Mouse (Mus musculus) skeletal muscle tissue, postnatal 0 days (tissue): ENCODE results near the gene C4b. TPM values are rescaled to one million over a fixed set of nuclear protein-coding genes. Genes with fewer than 3 reads are reported as not detected.

Experiments used
- microRNA-seq, 2 experiments: library from miRNA; unstranded; fragments of <30 nt; microRNA quantifications; one replicate each; pipeline ENCODE4; 2016
- polyA plus RNA-seq: library from polyadenylated mRNA; unstranded; fragments of >200 nt; fragmentation: Nextera tagmentation; extraction: Ambion mirVana; gene quantifications from 2 replicates; pipeline ENCODE4 v1.2.1, GENCODE M21; 2015

Gene C4b
- 0.82 and 3.6 TPM in 2 replicates for polyA plus RNA-seq

GRCm38 (mm10) chr17:34743719-34744118 lies at the start of gene C4b:
TSS of gene C4b (minus strand) at chr17:34743882.

Small RNA genes lying within 50 kb of the gene (microRNA-seq; reads per million reads assigned to microRNA genes)
- 0 reads per million in 2 experiments for gene Gm27471

Other genes starting within 250 kb of the C4b start
- gene Btnl6, start 226.5 kb downstream of the C4b start, polyA plus RNA-seq, result not detected in 2 replicates
- 3.6 and 4.2 TPM in 2 replicates for gene Notch4, start 179.6 kb downstream of the C4b start, polyA plus RNA-seq
- 8.5 and 8.6 TPM in 2 replicates for gene Gpsm3, start 154.1 kb downstream of the C4b start, polyA plus RNA-seq
- 5.9 and 6.4 TPM in 2 replicates for gene Pbx2, start 152.6 kb downstream of the C4b start, polyA plus RNA-seq
- gene Ager, start 146.0 kb downstream of the C4b start, polyA plus RNA-seq, result 1.1 and 1.2 TPM in 2 replicates
- 41.4 and 51.6 TPM in 2 replicates for gene Rnf5, start 140.2 kb downstream of the C4b start, polyA plus RNA-seq
- gene Agpat1, start 139.6 kb downstream of the C4b start, polyA plus RNA-seq, result 27.7 and 30.6 TPM in 2 replicates
- gene Egfl8, start 127.9 kb downstream of the C4b start, polyA plus RNA-seq, result 16.9 and 21.7 TPM in 2 replicates
- gene Ppt2, start 115.4 kb downstream of the C4b start, polyA plus RNA-seq, result 24.2 and 24.7 TPM in 2 replicates
- gene Prrt1, start 114.3 kb downstream of the C4b start, polyA plus RNA-seq, result 0.08 and 0.19 TPM in 2 replicates
- gene Fkbpl, start 99.1 kb downstream of the C4b start, polyA plus RNA-seq, result 10.5 and 13.4 TPM in 2 replicates
- 16.5 and 20.5 TPM in 2 replicates for gene Atf6b, start 96.7 kb downstream of the C4b start, polyA plus RNA-seq
- 15.2 and 16.9 TPM in 2 replicates for gene Tnxb, start 73.3 kb downstream of the C4b start, polyA plus RNA-seq
- not detected in 2 replicates for gene Cyp21a1, start 60.7 kb upstream of the C4b start, polyA plus RNA-seq
- 11.6 and 15.6 TPM in 2 replicates for gene Stk19, start 93.1 kb upstream of the C4b start, polyA plus RNA-seq
- 21.0 and 22.2 TPM in 2 replicates for gene Dxo, start 93.1 kb upstream of the C4b start, polyA plus RNA-seq
- gene Skiv2l, start 106.3 kb upstream of the C4b start, polyA plus RNA-seq, result 15.7 and 16.8 TPM in 2 replicates
- 33.1 and 42.1 TPM in 2 replicates for gene Nelfe, start 106.5 kb upstream of the C4b start, polyA plus RNA-seq
- gene Cfb, start 118.6 kb upstream of the C4b start, polyA plus RNA-seq, result 4.1 and 6.3 TPM in 2 replicates
- gene Zbtb12, start 135.6 kb upstream of the C4b start, polyA plus RNA-seq, result 0.87 and 0.99 TPM in 2 replicates
- not detected in 2 replicates for gene Gm20547, start 138.2 kb upstream of the C4b start, polyA plus RNA-seq
- gene C2, start 154.4 kb upstream of the C4b start, polyA plus RNA-seq, result 5.1 and 9.4 TPM in 2 replicates
- gene Ehmt2, start 154.6 kb upstream of the C4b start, polyA plus RNA-seq, result 26.7 and 27.6 TPM in 2 replicates
- gene Slc44a4, start 170.6 kb upstream of the C4b start, polyA plus RNA-seq, result not detected in 2 replicates
- 12.8 and 14.9 TPM in 2 replicates for gene Neu1, start 187.4 kb upstream of the C4b start, polyA plus RNA-seq
- 0.12 and 0.27 TPM in 2 replicates for gene Hspa1b, start 215.4 kb upstream of the C4b start, polyA plus RNA-seq
- gene Gm20481, start 226.0 kb upstream of the C4b start, polyA plus RNA-seq, result 0.32 TPM in 1 of 2 replicates, not detected in the other
- 2.5 and 3.8 TPM in 2 replicates for gene Hspa1a, start 228.3 kb upstream of the C4b start, polyA plus RNA-seq
- gene Hspa1l, start 228.8 kb upstream of the C4b start, polyA plus RNA-seq, result 2.7 and 2.8 TPM in 2 replicates
- gene Lsm2, start 238.0 kb upstream of the C4b start, polyA plus RNA-seq, result 54.1 and 55.4 TPM in 2 replicates